Mouse (Mus musculus) embryonic facial prominence, embryonic 15.5 days (tissue): Measurements from ENCODE around the gene Nrtn. TPM values are rescaled to one million over a fixed set of nuclear protein-coding genes. Genes with fewer than 3 reads are reported as not detected.

ENCODE experiments used
- ATAC-seq: fragments of 200-750 bp; cut with Nextera tagmentation; 2 replicates; pipeline ENCODE4 v1.8.0; 2017; ENCODE audit warnings: low read depth, moderate TSS enrichment; ENCODE audit not compliant: insufficient number of reproducible peaks, low FRiP score, low TSS enrichment
- H3K27ac ChIP-seq: fragments of 300-500 bp; sonication (generic); replicated peaks from 2 replicates; pipeline ENCODE4 v1.5.1; 2015; ENCODE audit warnings: mild to moderate bottlenecking, inconsistent platforms
- H3K27me3 ChIP-seq: fragments of 300-500 bp; sonication (generic); 2 replicates; pipeline ENCODE4 v1.6.1; 2015; ENCODE audit warnings: inconsistent platforms
- H3K36me3 ChIP-seq: fragments of 300-500 bp; sonication (generic); 2 replicates; pipeline ENCODE4 v1.6.1; 2015; ENCODE audit warnings: mild to moderate bottlenecking, inconsistent platforms
- H3K4me1 ChIP-seq: fragments of 300-500 bp; sonication (generic); 2 replicates; pipeline ENCODE4 v1.6.1; 2015; ENCODE audit warnings: inconsistent platforms
- H3K4me2 ChIP-seq: fragments of 300-500 bp; sonication (generic); replicated peaks from 2 replicates; pipeline ENCODE4 v1.6.1; 2015; ENCODE audit warnings: mild to moderate bottlenecking, inconsistent platforms
- H3K4me3 ChIP-seq: fragments of 300-500 bp; sonication (generic); replicated peaks from 2 replicates; pipeline ENCODE4 v1.5.1; 2015; ENCODE audit warnings: mild to moderate bottlenecking, inconsistent platforms
- H3K9ac ChIP-seq: fragments of 300-500 bp; sonication (generic); 2 replicates; pipeline ENCODE4 v1.6.1; 2015; ENCODE audit warnings: inconsistent platforms
- H3K9me3 ChIP-seq: fragments of 300-500 bp; sonication (generic); replicated peaks from 2 replicates; pipeline ENCODE4 v1.6.1; 2016; ENCODE audit warnings: inconsistent platforms
- WGBS: fragments of 180-500 bp; shearing (Covaris S2); methylation state at CpG from one replicate; pipeline ENCODE4 v1.1.7; 2015; 5-methylcytosine and 5-hydroxymethylcytosine counted together
- polyA plus RNA-seq: library from polyadenylated mRNA; unstranded; fragments of >200 nt; fragmentation: Nextera tagmentation; extraction: Ambion mirVana; gene quantifications from 2 replicates; pipeline ENCODE4 v1.2.1, GENCODE M21; 2015

The Nrtn gene
- polyA plus RNA-seq, 1 experiment from 2014 or later, result 29.5 TPM

DNA sequence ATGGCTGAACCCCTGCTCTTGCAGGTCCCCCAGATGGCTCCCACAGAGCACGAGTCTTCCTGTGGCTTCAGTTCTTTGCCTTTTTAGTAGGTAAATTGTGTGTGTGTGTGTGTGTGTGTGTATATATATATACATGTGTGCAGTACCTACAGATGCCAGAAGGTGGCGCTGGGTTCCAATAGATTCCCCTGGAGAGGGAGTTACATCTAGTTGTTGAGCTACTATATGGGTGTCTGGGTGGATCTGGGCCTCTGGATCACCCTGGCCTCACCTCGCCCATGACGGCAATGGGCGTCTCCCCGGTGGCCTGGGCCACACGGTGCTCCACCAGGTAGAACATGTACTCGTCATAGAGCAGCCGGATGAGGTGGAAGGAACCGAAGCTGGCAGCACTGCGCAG is 20.2 kb upstream of the Nrtn start:
- Histone ChIP-seq H3K9me3 (no peaks in the 10 kb centered on the region), H3K4me2 (no peak overlapping the region), H3K4me3 (no peak overlapping the region), H3K27ac (no peak overlapping the region), H3K9ac (no peak overlapping the region), H3K36me3 (peaks cover 20% of the 10 kb centered on the region; the same call in 1 of the 2 replicates), H3K4me1 (no peaks in the 10 kb centered on the region), H3K27me3 (no peaks in the 10 kb centered on the region)
- ATAC-seq, result no peak
- WGBS, result 89% methylated on average over 11 of the region's 11 CpGs

DNA sequence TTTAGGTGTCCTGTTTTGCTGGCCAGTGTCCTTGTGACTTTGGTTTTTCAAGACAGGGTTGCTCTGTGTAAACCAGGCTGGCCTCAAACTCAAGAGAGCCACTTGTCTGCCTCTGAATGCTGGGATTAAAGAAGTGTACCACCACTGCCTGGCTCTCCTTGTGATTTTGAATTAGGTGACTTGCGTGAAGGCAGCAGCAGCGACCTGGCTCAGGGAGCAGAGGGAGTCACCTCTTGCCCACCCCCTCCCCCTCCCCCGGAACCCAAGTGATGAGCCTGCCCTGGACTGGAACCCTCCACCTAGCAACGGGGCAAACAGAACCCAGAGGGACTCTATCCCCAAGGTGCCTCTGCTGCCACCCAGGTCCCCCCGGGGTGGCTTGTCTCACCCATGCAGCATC is 12.6 kb upstream of the Nrtn start, which contains the start of gene Prr22:
TSS of gene Prr22 (plus strand) at position 301 of the 400 bp plus-strand sequence.
- H3K4me2 ChIP-seq, result no peak within 1 kb of the TSS
- peaks cover 43% of the 10 kb centered on the region for H3K36me3 ChIP-seq
- H3K4me1 ChIP-seq, result peaks cover 8% of the 10 kb centered on the region
- WGBS, result 91% methylated on average over 5 of the region's 5 CpGs
- no peak within 1 kb of the TSS for H3K9ac ChIP-seq
- no peak within 1 kb of the TSS for H3K27ac ChIP-seq
- H3K4me3 ChIP-seq, result no peak within 1 kb of the TSS
- ATAC-seq, result no peak
- H3K9me3 ChIP-seq, result no peaks in the 10 kb centered on the region
- H3K27me3 ChIP-seq, result no peaks in the 10 kb centered on the region

DNA sequence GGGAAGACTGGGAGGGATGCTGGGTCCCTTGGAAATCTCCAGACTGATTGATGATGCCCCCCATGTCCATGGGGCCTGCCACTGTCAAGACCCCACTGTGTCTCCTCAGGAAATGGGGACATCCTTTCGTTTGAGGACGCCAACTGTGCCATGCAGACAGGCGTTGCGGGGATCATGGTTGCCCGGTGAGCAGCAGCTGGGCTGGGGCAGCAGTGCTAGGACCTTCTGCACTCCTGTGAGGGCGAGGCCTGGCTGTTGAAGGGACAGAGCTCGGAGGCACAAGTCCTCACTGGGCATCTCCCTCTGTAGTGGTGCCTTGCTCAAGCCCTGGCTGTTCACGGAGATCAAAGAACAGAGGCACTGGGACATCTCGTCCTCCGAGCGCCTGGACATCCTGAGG is 11.6 kb upstream of the Nrtn start:
- ATAC-seq, result no peak
- no peak overlapping the region for H3K4me3 ChIP-seq
- WGBS, result 94% methylated on average over 11 of the region's 11 CpGs
- H3K9me3 ChIP-seq, result no peaks in the 10 kb centered on the region
- no peaks in the 10 kb centered on the region for H3K27me3 ChIP-seq
- peaks cover 43% of the 10 kb centered on the region for H3K36me3 ChIP-seq
- H3K9ac ChIP-seq, result no peak overlapping the region
- H3K4me1 ChIP-seq, result peaks cover 8% of the 10 kb centered on the region
- no peak overlapping the region for H3K27ac ChIP-seq
- no peak overlapping the region for H3K4me2 ChIP-seq

DNA sequence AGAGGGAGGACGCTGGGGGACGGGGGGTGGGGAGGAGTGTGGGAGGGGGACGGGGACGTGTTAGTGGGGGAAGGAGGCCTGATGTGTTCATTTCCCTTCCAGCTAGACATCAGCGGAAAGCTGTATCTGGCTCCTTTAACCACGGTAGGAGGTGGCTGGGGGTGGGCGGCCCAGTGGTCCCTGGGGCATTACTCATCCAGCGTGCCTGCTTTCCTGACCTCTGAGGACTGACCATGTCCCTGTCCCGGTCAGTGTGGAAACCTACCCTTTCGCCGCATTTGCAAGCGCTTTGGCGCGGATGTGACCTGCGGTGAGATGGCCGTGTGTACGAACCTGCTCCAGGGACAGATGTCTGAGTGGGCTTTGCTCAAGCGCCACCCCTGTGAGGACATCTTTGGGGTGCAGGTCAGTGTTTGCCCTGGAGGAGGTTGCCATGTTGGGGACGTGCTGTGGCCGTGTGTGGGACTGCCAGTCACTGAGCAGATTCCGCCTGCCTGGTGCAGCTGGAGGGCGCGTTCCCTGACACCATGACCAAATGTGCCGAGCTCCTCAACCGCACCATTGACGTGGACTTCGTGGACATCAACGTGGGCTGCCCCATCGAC is 10.3 kb upstream of the Nrtn start:
- peaks cover 15% of the 10 kb centered on the region for H3K4me1 ChIP-seq
- H3K9me3 ChIP-seq, result no peaks in the 10 kb centered on the region
- no peak overlapping the region for H3K9ac ChIP-seq
- no peak overlapping the region for H3K4me2 ChIP-seq
- H3K27ac ChIP-seq, result no peak overlapping the region
- no peaks in the 10 kb centered on the region for H3K27me3 ChIP-seq
- H3K36me3 ChIP-seq, result peaks cover 43% of the 10 kb centered on the region
- no peak for ATAC-seq
- WGBS, result 91% methylated on average over 29 of the region's 29 CpGs
- H3K4me3 ChIP-seq, result no peak overlapping the region

DNA sequence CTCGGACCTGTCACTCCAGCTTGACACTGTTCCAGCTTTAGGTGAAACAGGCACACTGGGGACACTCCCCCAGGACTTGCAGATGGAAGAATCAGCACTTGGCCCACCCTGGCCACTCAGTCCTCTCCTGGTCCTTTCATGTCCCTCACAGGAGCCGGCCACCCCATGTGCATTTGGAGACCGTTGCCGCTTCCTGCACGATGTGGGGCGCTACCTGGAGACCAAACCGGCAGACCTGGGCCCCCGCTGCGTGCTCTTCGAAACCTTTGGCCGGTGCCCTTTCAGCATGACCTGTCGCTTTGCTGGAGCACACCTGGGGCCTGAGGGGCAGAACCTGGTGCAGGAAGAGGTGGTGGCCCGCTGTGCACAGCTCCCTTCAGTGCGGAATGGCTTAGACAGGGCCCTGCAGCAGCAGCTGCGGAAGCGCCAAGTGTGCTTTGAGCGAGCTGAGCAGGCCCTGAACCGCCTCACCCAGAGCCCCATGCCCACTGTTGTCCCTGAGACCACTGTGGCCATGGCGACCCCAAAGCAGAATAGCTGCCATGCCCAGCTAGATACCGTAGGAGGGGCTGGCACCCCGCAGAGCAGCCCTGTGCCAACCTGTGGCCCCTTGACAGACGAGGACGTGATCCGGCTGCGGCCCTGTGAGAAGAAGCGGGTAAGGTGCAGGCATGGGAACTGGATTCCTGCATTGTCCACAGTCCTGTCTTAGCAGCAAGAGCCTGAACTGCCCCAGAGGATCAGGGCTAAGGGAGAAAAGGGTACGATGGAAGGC is 9.5 kb upstream of the Nrtn start:
- H3K4me3 ChIP-seq, result no peak overlapping the region
- WGBS, result 94% methylated on average over 27 of the region's 27 CpGs
- peaks cover 43% of the 10 kb centered on the region for H3K36me3 ChIP-seq
- peaks cover 22% of the 10 kb centered on the region for H3K4me1 ChIP-seq
- no peaks in the 10 kb centered on the region for H3K27me3 ChIP-seq
- no peaks in the 10 kb centered on the region for H3K9me3 ChIP-seq
- no peak overlapping the region for H3K27ac ChIP-seq
- H3K9ac ChIP-seq, result no peak overlapping the region
- ATAC-seq, result no peak
- H3K4me2 ChIP-seq, result no peak overlapping the region

DNA sequence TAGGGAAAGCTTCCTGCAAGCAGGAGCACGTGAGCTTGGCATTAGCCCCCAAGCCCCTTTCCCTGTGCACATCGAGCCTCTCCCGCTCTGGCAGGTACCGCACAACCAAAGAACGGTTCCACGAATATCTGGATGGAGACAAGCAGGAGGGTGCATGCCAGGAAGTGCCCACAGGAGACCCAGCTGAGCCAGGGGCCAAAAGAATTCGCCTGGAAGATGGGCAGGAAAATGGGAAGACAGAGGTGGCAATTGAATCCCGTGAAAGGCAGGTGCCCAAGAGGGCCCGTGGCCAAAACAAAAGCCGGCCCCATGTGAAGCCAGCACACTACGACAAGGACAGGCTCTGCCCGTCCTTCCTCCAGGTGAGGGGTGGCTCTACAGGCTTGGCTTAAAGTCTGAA is 8.1 kb upstream of the Nrtn start:
- peak overlapping the region; percentile 76 for H3K4me2 ChIP-seq
- no peak for ATAC-seq
- H3K36me3 ChIP-seq, result peaks cover 34% of the 10 kb centered on the region
- no peaks in the 10 kb centered on the region for H3K9me3 ChIP-seq
- H3K27me3 ChIP-seq, result no peaks in the 10 kb centered on the region
- H3K27ac ChIP-seq, result peak overlapping the region; percentile 97; the same call in 1 of the 2 replicates
- H3K4me1 ChIP-seq, result peaks cover 29% of the 10 kb centered on the region
- 0 out of 2 replicates have a peak overlapping the region, but pooled peaks have one; percentile 66 for H3K9ac ChIP-seq
- H3K4me3 ChIP-seq, result peak overlapping the region; percentile 83
- WGBS, result 51% methylated on average over 12 of the region's 12 CpGs

DNA sequence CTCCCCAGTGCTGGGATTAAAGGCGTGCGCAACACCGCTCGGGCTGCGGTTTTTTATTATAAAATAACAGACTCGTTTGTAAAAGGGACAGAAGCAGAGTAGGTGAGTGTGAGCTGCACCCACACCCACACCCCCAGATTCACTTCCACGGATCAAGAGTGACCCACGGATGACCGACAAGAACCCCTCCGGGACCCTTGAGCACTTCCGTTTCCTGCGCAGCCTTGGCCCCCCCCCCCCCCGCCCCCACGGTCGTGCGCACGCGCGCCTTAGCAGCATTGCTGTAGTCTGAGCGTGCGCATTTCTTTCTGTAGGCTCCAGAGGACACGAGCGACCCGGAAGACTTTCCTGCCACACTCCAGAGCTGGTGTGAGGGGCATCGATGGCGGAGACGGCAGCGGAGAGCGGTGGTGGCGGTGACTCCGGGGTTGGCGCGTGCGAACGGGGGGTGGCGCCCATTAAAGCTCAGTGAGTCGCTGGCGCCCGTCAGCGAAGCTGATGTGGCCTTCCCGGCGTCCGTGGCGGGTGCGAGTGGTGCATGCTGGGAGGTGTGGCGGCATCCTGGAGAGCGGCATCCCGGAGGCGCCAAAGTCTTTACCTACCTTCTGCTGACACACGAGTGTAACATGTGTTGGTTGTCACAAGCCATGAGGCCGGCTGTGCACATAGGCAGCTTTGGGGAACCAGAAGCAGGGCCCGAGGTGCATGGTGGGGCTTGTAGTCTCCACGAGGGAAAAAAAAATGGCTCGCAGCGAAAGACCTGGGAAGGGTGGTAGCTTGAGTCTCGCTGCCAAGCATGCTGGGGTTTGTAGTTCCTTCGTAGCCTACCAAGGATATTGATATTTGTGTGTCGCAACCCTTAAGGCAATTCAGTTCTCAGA is 7.4 kb upstream of the Nrtn start, which contains the start of gene Dus3l:
TSS of gene Dus3l (plus strand) at position 284 of the 881 bp plus-strand sequence.
- Histone ChIP-seq H3K4me1 (peaks cover 29% of the 10 kb centered on the region), H3K27me3 (no peaks in the 10 kb centered on the region), H3K4me3 (peak within 1 kb of the TSS; percentile 83), H3K27ac (peak within 1 kb of the TSS; percentile 97), H3K36me3 (peaks cover 31% of the 10 kb centered on the region), H3K4me2 (peak within 1 kb of the TSS; percentile 76), H3K9ac (peak within 1 kb of the TSS; percentile 66), H3K9me3 (no peaks in the 10 kb centered on the region)
- peak; percentile 88 for ATAC-seq
- WGBS, result 1% methylated on average over 58 of the region's 58 CpGs

DNA sequence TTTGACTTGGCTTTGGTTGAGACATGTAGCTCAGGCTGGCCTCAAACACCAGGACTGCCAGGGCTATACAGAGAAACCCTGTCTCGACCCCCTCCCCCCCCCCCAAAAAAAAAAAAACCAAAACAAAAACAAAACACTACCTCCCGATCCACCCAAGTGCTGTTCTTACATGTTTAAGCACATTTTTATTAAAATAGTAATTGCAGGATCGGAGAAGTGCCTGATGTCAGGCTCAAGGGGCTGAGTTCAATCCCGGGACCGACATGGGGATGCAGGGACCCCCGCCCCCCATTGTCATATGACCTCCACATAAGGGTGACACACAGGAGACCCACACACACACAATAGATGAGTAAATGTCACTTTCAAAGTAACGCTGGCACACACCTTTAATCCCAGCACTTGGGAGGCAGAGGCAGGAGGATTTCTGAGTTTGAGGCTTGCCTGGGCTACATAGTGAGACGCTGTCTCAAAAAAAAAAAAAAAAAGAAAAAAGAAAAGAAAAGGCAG is 6.5 kb upstream of the Nrtn start:
- H3K9me3 ChIP-seq, result no peaks in the 10 kb centered on the region
- H3K27ac ChIP-seq, result peak overlapping the region; percentile 97; the same call in 1 of the 2 replicates
- H3K27me3 ChIP-seq, result no peaks in the 10 kb centered on the region
- 75% methylated on average over 8 of the region's 8 CpGs for WGBS
- peaks cover 22% of the 10 kb centered on the region for H3K36me3 ChIP-seq
- H3K4me1 ChIP-seq, result peaks cover 30% of the 10 kb centered on the region
- peak overlapping the region; percentile 83 for H3K4me3 ChIP-seq
- H3K4me2 ChIP-seq, result peak overlapping the region; percentile 76
- no peak overlapping the region for H3K9ac ChIP-seq
- no peak for ATAC-seq

DNA sequence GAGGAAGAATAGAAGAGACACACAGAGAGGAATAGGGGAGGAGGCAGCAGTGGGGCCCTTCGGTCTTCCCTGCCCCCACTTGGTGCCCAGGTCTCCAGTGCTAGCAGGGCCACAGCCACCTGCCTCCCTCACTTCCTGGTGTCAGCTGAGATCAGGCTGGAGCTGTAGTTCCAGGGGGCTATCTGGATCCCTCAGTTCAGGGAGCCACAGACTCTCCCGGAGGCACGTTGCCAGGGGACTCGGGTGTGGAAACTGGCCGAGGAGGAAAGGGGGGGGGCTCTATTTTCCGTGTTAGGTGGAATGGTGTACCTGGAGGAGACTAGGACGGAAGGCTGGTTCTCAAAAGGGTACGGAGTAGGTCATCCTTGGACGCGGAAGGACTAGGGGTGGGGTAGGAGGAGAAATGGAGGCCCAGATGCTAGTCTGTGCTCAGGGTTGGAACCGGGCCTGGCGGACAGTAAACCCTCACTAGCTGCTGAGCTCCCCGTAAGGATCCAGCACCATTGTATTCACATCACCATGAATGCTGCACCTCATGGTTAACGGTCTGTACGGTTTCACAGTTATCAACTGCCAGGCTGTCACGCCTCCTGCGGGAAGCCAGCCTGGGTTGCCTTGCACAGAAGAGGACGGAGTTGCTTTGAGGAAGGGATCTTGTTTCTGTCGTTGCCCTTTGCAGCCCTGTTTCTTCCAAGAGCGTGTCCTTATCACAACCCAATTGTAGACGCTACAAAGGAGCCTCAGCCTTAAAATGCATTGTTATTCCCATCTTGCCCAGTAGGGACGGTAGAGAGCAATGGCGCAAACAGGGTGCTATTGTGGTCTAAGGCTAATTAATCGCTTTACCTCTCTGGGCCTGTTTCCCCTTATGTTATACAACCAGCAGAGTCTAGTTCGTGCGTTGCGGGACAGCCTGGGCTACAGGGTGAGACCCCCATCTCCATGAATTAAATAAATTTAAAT is 5.7 kb upstream of the Nrtn start:
- WGBS, result 52% methylated on average over 27 of the region's 27 CpGs
- no peaks in the 10 kb centered on the region for H3K9me3 ChIP-seq
- peaks cover 37% of the 10 kb centered on the region for H3K4me1 ChIP-seq
- no peak overlapping the region for H3K9ac ChIP-seq
- no peaks in the 10 kb centered on the region for H3K27me3 ChIP-seq
- H3K27ac ChIP-seq, result no peak overlapping the region
- H3K4me2 ChIP-seq, result no peak overlapping the region
- no peak for ATAC-seq
- H3K36me3 ChIP-seq, result peaks cover 14% of the 10 kb centered on the region
- no peak overlapping the region for H3K4me3 ChIP-seq

DNA sequence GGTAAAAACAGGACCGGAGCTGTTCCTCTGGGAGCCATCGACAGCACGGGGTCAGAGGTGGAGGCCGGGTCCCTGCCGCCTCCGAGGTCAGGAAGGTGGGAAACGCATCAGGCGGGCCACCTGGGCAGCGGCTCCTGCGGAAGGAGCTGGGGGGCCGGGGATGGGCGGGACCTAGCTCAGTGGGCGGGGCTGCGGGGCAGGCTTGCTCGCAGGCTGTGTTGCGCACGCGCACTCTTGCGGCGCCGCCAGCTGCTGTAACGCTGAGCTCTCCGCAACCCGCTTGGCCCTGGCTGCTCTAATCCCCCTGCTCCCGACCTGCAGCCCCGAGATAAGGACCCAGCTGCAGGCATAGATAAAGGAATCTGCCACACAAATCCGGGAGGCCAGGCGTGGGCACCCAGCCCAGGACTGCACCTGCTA is 4.7 kb upstream of the Nrtn start:
- peak; percentile 17; the same call in 1 of the 2 replicates for ATAC-seq
- Histone ChIP-seq H3K4me3 (peak overlapping the region; percentile 56), H3K36me3 (peaks cover 4% of the 10 kb centered on the region), H3K9ac (peak overlapping the region; percentile 39), H3K4me2 (peak overlapping the region; percentile 89), H3K4me1 (peaks cover 48% of the 10 kb centered on the region), H3K27ac (peak overlapping the region; percentile 72), H3K9me3 (no peaks in the 10 kb centered on the region), H3K27me3 (no peaks in the 10 kb centered on the region; the same call in 1 of the 2 replicates)
- under 1% methylated on average over 28 of the region's 28 CpGs for WGBS
